Mouse (Mus musculus) gastrocnemius, adult 18-20 months (tissue): ENCODE data around the gene Spata32. TPM values are rescaled to one million over a fixed set of nuclear protein-coding genes. Genes with fewer than 3 reads are reported as not detected.

Source experiments
- DNase-seq: peaks from one replicate; pipeline ENCODE4 v3.0.0; 2021; ENCODE audit warnings: low spot score
- total RNA-seq, 2 experiments: library from RNA; stranded (reverse); gene quantifications; 2 replicates each; pipeline ENCODE4 v1.2.3; 2021

Spata32 gene
- total RNA-seq, 2 experiments from 2014 or later = not detected

DNA sequence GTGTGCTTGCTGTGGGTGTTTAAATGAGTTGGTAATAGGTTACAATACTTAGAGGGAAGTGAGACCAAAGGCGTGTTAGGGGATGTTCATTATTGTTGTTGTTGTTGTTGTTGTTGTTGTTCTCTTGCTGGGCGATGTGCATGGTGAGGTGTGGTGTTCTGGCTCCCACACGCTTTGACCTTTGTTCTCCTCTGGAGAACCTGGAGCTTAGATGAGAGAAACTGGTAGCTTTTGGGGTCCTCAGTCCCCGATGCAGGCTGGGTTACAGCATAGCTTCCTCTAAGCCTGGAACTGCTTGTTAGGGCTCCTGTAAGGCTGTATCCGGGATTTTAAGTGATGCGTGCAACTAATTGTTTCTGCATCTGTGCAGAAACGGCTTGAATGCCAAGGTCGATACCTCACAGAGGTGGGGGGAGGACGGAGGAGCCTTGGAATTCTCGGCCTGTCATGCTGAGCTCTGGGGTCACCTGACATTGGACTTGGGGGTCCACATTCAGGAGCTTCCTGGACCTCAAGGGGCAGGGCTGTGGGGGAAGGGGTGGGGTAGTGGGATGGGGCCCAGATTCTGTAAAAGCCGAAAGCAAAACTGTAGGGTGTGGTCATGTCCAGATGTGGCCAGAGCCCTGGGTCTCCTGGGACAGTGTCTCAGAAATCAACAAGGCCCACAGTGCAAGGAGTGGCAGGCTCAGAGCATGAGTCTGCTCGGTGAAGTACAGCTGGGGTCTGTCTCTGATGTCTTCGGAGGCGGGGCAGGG lies 42.4 kb downstream of the Spata32 start:
- DNase-seq = peak; percentile 60

DNA sequence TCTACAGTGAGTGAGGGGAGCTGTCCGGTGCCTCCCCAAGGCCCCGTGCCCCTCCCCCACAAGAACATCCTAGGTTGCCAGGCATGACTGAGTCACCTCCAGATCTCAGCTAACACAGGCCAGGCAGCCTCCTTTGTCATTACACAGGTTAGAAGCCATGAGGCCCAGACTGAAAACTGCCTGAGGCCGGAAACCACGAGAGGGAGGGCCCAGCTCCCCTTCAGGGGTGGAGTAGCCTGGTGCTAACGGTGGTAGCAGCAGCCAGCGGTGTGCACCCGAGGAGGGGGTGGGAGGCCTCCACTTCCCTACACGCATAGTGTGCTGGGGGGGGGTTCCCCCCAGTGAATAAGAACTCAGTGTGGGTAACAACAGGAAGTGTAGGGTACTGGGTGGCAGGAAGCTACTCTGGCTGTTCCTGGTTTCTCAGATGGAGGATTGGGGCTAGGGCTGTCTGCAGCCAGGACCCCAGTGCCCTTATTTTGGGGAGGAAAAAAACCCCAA lies 43.3 kb downstream of the Spata32 start:
- no peak for DNase-seq

DNA sequence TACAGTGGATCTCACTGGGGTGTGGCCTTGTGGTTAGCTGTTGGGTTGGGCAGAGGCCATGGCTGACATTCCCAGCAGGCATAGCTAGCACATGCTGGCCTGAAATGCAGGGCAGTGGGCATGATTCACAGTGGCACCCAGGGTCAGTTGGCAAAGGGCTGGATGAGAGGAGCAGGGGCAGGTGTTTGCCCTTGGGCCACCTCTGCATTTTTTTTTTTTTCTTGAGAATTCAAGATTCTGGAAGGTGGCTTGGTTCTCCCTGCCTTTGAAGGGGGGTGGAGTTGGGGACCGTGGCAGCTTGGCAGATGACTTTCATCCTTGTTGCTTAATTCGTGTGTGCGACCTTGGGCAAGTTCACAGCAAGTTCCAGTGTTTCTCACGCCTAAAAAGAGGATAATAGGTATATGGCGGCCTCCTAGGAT lies 43.8 kb downstream of the Spata32 start:
- no peak for DNase-seq

DNA sequence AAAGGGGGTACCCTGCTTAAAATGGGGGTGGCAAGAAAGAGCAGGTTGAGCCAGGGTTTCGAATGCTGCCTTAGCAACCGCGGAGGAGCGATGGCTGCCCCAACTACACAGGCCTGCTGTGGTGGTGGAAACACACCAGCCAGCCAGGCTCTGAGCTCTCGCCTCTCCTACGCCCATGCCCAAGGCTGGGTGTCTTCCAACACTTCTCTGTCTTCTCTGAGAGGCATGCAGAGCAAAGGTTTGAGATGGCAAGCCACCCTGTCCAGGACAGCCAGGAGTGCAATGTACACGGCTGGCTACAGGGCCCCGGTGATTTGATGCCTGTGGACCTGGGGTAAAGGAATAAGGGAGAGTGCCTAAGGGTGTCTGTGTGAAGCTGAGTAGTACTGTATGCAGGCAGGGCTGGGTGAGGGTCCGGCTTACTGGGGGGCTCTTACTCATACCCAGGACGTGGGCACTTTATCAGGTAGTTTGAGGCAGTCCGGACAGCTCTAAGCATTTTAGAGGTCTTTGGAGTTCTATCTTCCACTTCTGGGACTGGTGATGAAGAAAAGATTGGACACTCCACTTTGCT lies 44.4 kb downstream of the Spata32 start:
- DNase-seq = no peak

DNA sequence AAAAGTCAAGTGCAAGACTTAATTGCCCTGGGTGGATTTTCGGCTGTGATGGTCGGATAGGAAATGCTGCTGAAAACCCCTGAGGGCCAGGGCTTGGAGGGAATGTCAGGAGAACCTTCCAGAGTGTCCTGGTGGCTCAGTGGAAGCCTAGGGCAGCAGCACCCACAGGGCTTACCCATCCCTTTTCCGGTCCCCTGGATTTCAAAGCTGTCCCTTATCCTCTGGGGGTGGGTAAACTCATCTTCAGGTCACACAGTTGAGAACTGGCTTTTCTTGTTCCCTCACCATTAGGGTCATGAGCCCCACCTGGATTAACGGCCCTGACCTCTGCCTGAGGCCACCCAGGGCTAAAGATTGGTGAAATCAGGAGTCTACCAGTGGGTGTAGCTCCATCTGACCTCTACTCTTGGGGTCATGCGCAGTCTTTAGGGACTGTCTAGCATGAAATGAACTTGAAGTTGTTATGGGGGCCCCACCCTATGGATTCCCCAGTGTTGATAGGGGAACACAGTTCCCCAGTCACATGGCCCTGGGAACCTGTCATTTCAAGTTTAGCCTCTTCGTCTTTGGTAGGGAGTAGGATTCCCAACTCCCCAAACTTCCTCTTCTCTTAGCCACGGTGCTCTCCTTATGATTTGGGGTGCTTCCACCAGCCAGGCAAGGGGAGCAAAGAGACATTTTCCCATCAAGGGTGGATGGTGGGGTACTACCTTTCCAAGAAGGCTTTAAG lies 45.0 kb downstream of the Spata32 start:
- no peak for DNase-seq

DNA sequence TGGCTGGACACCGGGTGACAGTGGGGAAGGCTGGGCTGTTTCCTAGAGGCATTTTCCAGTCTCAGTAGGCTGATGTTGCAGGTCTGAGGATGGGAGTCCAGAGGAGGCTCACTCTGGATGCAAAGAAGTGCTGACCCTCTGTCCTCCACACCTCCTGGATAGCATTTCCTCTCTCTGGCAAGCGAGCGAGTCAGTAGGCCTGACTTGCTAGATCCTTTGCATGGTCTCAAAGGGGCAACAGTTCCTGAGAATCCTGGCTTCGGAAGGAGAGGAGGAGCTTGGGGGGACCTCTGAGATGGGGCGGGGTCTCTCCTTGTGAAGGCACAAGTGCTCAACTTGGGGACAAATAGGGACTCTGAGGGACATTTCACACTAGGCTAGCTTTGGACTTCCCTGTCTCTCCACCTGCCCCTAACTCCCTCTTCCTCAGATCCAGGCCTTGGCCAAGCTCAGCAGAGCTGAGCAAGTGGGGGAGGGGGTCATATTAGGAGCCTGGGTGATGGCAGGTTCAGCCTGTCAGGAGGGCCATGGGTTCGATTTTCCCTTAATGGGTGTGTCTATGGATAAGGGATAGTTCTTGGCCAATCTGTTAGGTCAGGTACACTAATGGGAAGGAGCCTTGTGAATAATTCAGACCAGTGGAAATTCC lies 45.7 kb downstream of the Spata32 start:
- no peak for DNase-seq

DNA sequence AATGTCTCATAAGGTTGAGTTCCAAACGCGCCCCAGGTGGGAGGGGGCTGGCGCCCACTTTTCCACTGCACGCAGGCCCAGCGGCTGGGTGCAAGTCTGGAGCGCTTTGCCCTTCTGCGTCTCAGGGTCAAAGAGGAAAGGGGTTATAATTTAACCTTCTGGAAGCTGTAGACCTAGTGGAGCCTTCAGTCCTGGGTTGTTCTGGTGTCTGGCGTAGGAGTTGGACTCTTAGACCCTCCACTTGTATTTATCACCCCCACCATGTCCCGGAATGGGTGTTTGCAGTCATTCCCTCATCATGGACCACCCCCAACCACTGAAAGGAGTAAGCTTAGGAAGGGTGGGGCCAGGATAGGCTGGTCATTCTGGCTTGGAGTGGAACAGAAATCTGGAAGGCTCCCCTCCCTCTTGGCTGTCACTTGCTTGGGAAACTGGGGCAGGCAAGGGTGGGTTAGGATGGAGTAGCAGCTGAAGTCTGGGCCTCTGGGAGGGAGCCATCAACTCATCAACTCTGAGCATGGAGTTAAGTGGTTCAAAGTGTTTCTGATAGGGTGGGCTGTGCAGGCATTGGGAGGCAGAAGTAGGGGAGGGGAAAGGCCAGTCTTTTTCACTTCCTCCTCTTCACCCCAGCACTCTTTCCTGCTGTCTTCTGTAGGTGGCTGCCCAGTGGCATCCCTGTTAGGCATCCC lies 46.4 kb downstream of the Spata32 start:
- peak; percentile 47 for DNase-seq

DNA sequence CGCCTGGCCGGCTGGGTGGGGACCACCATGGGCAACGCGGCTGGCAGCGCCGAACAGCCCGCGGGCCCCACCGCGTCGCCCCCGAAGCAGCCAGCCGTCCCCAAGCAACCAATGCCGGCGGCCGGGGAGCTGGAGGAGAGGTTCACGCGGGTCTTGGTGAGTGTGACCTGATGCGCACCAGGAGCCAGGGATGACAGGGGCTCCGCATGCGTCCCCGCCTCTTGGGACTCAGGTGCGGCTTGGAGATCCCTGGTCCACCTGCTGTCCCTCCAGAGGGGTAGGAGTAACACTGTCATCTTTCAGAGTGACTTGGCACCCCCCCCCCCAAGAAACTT lies 47.0 kb downstream of the Spata32 start:
- DNase-seq = no peak

DNA sequence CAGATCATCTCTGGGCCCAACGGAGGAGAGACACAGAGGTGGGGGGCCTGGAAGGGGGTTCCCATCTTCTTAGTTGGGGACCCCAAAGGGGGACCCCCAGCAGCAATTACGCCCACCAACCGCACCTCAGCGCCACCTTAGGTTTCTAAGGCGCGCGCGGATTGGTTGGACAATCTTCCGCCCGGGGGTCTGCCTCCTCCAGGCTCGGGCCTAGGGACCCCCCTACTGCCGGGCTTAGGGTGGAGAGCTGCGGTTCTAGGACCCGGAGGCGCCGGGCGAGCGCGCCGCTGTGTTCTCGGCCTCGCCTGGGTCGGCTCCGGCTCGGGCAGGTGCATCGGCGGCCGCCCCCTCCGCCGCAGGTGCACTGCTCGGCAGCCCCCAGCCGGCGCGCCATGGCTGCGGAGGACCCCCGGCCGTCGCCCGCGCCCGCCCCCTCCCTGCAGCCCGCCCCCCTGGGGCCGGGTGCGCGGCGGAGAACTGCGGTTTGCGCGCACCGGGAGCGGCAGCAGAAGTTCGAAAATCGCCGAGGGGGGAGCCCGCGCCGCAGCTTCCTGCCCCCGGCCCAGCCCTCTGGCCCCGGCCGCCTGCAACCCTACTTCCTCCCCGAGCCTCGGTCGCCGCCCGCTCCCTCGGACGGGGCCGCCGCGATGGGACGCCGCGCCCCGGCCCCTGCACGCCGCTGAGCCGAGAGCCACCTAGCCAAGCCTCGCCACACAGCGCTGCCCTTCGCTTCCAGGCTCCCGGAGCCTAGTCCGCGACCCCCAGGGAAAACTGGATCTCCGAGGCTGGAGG lies 47.5 kb downstream of the Spata32 start, which contains the start of gene Fmnl1:
Fmnl1 (plus strand) TSS at position 614 of the 792 bp plus-strand sequence.
- no peak for DNase-seq

DNA sequence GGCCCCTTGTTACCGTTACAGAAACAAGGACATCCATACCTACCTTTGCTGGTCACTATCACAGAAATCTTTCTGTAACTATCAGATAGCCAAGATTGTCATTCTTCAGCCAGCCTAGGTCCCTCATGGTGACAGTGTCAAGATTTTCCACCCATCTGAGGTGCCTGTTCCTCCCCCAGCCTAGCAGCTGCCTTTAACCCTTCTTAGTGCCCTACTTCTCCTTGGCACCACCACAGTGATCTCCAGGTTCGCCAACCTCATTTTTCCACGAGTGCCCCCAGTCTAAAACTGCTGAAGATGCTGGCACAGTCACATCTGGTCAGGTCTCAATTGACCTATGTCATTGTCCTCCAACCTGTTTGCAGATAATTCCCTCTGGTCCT lies 48.1 kb downstream of the Spata32 start:
- DNase-seq = no peak

DNA sequence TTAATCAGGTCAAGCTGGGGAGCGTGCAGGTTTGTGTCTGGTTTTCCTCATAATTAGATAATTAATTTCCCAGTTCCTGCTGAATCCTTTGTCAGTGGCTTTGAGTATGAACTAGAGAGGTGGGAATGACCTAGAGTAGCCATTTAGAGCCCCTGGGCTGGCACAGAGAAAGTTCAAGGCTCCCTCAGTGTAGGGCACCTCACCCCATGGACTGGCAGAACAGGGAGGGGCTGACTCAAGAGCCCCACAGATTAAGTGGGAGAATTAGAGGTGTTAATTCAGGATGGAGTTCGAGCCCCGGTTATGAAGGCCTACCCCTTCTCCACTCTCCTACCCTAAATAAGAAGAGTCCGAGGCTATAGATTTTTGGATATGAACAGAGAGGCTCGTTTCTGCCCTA lies 48.6 kb downstream of the Spata32 start:
- DNase-seq = no peak

DNA sequence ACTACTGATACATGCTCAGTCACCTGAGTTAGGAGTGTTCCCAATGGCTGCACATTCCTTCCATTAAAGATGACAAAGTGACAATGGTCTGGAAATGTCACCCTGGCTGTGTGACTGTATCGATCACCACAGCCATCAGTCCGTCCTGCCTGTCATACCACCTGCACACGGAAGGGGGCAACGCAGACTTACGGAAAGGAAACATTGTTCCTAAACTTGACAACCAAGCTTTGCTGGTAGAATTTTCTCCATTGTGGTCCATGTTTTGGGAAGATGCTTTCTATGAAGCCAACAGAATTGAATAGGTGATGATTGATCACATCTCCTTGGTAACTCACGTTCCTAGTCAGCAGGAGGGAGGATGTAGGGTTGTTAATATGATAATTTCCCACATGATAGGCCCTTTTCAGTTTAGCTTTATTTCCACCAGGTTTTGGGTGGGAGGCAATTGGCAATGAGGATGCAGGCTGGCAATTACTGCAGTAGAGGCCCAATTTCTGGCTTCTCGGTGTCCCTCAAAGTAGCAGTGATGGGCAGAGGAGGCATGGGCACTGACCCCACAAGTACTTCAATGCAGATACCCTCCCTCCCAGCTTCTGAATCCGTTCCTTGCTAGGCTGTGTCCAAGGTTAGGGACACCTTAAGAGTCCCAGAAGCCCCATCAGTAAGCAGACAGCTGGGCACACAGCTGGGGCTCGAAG lies 49.4 kb downstream of the Spata32 start:
- DNase-seq = peak; percentile 76

DNA sequence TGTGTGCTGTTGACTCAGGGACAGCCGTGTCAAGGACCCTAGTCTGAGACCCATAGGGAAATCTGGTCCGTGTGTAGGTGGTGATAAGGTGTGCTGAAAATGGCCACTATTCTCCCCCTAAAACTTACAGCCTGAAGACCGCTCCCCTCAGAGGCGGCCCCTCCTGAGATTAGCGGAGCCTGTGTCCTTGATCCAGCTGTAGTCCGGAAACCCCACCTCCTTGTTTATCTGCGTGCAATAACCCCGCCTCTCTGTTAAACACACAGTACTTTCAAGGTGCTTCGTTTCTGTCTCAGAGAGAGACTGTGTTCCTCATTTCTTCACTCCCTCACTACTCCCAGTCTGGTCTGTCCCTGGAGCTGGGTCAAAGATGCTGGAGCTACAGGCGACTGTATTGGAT lies 53.8 kb downstream of the Spata32 start:
- DNase-seq = no peak

DNA sequence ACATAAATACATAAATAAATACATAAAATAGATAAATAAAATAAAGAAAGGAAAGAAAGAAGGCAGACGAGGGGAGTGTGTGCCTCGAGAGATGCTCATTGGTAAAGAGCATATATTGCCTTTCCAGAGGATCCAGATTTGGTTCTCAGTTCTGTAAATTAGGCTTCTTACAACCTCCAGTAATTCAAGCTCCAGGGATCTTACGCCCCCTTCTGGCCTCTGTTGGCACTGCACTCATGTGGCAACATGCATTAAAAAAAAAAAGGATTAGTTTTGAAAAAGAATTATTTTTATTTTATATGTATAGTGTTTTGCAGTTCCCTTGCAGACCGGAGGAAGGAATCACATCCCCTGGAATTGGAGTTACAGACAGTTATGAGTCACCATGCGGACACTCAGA lies 56.1 kb downstream of the Spata32 start:
- DNase-seq = no peak

DNA sequence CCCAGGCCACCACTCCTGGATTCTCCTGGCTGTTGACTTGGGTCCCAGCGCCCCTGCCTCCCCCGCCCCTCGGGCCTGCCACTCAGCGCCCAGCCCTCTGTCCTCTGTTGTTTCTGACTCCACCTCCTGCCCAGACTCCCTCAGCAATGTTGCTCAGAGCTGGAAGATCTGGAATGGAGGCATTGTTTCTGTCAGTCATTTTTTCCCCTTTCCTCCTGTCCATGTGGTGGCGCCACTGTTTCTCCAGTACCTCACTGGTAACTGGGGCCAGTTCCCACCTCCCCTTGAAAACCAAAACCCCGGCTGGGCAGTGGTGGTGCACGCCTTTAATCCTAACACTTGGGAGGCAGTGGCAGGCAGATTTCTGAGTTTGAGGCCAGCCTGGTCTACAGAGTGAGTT lies 56.8 kb downstream of the Spata32 start:
- no peak for DNase-seq

DNA sequence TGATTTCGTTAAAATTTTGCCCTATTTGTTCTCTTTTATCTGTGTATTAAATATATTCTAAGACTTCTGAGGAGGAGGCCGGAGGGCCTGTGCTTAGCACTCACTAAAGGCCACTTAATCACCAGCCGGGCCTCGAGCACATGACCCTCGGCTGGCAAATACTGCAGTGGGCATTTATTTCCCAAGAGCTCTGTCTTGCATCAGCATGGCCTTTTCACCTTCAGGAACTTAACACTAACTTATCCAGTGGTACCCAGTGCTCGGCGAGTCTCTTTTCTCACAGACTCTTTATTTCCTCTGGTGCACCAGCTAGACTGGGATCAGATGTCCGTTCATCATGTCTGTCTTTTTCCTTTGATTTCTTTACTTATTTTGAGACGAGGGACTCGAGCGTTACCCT lies 57.5 kb downstream of the Spata32 start:
- DNase-seq = no peak

DNA sequence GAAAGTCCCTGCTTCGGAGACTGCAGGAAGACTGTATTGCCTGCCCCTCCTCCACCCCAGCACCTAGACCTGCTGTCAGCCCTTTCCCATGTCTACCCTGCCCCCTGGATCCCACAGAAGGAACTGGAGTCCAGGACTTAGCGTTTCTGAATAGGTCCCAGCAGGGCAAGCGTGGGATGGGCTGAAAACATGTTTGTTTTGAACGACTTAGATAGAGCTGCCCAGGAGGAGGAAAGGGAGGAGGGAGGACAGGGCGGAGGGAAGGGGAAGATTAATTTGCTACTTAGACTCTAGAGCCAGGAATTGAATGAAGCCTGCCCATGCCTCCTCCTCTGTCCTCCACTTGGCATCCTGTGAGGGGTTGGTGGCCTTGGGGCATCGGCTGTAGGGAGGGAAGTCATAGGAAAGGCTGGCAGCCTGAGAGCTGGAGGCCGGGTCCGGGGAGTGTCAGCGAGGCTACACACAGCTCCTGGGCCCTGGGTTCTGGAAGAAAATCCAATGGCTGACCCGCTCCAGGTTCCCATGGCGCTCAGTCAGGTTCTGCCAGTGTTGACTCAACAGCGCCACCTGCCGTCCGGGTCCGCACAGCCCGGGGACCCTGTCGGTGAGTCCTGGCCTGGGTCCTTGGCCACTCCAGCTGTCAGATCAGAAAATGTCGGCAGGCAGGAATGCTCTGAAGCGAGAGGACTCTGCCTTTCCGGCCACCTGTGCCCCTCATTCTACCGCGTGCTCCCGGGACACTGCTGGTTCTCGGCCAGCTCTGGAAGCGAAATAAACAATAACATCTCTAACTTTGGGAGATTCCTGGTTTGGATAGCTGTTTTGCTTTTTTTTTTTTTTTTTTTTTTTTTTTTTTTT lies 59.4 kb downstream of the Spata32 start:
- peak; percentile 97 for DNase-seq
